Mouse (Mus musculus) lung, adult 2 months (tissue): ENCODE results near the gene Tpst2.

Experiments used
- CTCF ChIP-seq: fragments of 200-500 bp; IDR thresholded peaks from 2 replicates; pipeline ENCODE4 v1.5.1; 2011; ENCODE audit warnings: mild to moderate bottlenecking, low read length, control low read depth; ENCODE audit not compliant: insufficient read depth
- POLR2A ChIP-seq: fragments of 200-500 bp; IDR thresholded peaks from 2 replicates; pipeline ENCODE4 v1.6.1; 2011; ENCODE audit warnings: low read depth, mild to moderate bottlenecking, control low read depth, low read length, borderline replicate concordance; ENCODE audit errors: extremely low read depth

GRCm38 (mm10) chr5:112289236-112289635 is 12.7 kb downstream of the Tpst2 start:
- TF ChIP-seq CTCF, result no peak
- no peak for TF ChIP-seq POLR2A
